Mouse (Mus musculus): ENCODE data around the gene Ccin. TPM values are rescaled to one million over a fixed set of nuclear protein-coding genes. Genes with fewer than 3 reads are reported as not detected.
A peak's percentile ranks its signal among the peaks of the same experiment; 100 is the strongest.

The Ccin gene
- polyA plus RNA-seq, 1 experiment from 2014 or later, result not detected

DNA sequence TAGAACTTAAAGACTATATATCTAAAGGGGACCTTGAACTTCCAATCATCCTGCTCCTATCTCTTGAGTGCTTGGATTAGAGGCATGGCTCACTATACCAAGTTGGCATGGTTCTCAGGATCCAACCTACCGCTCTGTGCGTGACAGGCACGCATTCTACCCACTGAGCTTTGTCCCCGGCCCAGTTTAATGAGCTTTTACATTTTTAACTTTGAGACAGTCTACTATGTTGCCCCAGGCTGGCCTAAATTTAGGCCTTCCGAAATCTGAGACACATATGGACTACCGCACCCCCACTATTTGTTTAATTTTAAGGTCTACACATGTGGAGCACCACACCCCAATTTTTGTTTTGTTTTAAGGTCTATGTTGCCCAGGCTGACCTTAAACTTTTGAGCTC lies 2.4 kb upstream of the Ccin start:
- TF ChIP-seq CTCF (IDR thresholded peaks at IDR 0.05; ENCODE audit: low read depth), result no peak
- H3K27ac ChIP-seq, result no peak overlapping the region
- no peak overlapping the region for H3K4me2 ChIP-seq (ENCODE audit: low read length)
- H3K9me3 ChIP-seq (replicated peaks; ENCODE audit: low read length), result no peaks in the 10 kb centered on the region
- H3K9ac ChIP-seq (ENCODE audit: low read depth, low read length), result no peak overlapping the region
- peaks cover 5% of the 10 kb centered on the region; the same call in 1 of the 2 replicates for H3K4me1 ChIP-seq (replicated peaks; ENCODE audit: insufficient read depth, low read length)
- DNase-seq (ENCODE audit: low spot score) (no peak), ATAC-seq (replicated peaks; ENCODE audit: low FRiP score, low read depth) (no peak)
- no peaks in the 10 kb centered on the region for H3K27me3 ChIP-seq (ENCODE audit: insufficient read depth, low read length)
- no peaks in the 10 kb centered on the region for H3K36me3 ChIP-seq (ENCODE audit: insufficient read depth, low read length)
- H3K4me3 ChIP-seq (replicated peaks; ENCODE audit: low read depth, low read length), result no peak overlapping the region
- 95% methylated on average over 6 of the region's 6 CpGs for WGBS

DNA sequence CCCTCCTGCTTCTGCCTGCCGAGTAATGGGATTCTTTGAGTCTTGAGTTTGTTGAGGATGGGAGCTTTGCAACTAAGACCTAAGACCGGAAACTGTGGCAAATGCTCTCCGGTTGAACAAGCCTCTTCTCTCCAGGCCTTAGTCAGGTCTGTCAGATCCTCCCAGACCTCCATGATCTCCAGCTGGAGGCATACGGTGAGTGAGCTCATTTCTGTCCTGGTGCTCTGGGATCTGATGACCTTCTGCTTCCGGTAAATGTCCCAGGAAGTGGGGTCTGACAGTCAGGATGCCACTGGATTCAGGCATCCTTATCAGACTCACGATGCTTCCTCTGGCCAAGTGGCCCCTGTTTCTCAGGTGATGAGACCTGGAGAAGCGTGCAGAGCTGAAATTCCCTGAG lies 2.0 kb upstream of the Ccin start:
- ATAC-seq (replicated peaks; ENCODE audit: low FRiP score, low read depth) (no peak), DNase-seq (ENCODE audit: low spot score) (no peak)
- peaks cover 5% of the 10 kb centered on the region; the same call in 1 of the 2 replicates for H3K4me1 ChIP-seq (replicated peaks; ENCODE audit: insufficient read depth, low read length)
- no peak overlapping the region for H3K4me2 ChIP-seq (ENCODE audit: low read length)
- H3K4me3 ChIP-seq (replicated peaks; ENCODE audit: low read depth, low read length), result no peak overlapping the region
- no peak overlapping the region for H3K27ac ChIP-seq
- H3K27me3 ChIP-seq (ENCODE audit: insufficient read depth, low read length), result no peaks in the 10 kb centered on the region
- H3K9ac ChIP-seq (ENCODE audit: low read depth, low read length), result no peak overlapping the region
- 85% methylated on average over 7 of the region's 7 CpGs for WGBS
- no peak for TF ChIP-seq CTCF (IDR thresholded peaks at IDR 0.05; ENCODE audit: low read depth)
- H3K36me3 ChIP-seq (ENCODE audit: insufficient read depth, low read length), result no peaks in the 10 kb centered on the region
- H3K9me3 ChIP-seq (replicated peaks; ENCODE audit: low read length), result no peaks in the 10 kb centered on the region

DNA sequence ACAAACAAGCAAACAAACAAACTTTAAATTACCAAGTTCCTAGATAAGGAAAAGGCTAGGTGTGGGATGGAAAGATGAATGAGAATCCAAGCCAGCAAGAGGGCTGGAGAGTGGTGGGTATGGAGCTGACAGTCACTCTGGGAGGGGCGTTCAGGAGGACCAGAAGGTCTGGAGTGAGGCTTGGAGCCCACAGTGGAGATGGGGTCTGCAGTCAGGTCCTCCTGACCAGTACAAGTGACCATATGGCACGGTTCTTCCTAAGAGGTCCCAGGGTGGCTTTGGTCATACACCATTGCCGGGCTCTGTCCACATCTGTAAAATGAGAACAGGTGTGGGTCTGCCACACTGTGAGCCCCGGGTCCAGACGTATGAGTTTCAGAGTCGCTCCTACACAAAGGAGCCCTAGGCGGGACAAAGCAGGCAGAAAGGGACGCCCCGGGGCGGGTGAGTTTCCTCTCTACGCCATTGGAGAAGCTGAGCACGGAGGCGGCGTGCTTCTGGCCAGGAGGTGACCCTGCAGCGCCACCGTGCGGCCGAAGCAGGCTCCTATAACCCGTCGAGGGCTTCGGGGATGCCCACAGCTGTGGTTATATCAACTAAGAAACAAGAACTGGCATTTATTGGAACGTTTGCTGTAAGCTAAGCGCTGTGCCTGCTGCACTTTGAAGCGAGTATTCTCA lies 1.1 kb upstream of the Ccin start:
- 2% methylated on average over 24 of the region's 24 CpGs for WGBS

DNA sequence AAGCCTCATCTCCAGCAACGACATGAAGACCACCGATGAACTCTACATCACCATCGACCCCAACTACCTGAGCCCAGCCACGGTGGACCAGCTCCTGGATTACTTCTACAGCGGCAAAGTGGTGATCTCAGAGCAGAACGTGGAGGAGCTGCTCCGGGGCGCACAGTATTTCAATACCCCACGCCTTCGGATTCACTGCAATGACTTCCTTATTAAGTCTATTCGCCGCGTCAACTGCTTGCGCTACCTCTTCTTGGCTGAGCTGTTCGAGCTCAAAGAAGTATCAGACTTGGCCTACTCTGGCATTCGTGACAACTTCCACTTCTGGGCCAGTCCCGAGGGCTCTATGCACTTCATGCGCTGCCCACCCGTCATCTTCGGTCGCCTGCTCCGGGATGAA lies 473 bp downstream of the Ccin start:
- DNase-seq (ENCODE audit: low spot score) (no peak), ATAC-seq (replicated peaks; ENCODE audit: low FRiP score, low read depth) (no peak)
- Histone ChIP-seq H3K27me3 (ENCODE audit: insufficient read depth, low read length) (no peaks in the 10 kb centered on the region), H3K9ac (ENCODE audit: low read depth, low read length) (no peak overlapping the region), H3K27ac (no peak overlapping the region), H3K9me3 (replicated peaks; ENCODE audit: low read length) (no peaks in the 10 kb centered on the region), H3K4me1 (replicated peaks; ENCODE audit: insufficient read depth, low read length) (peaks cover 1% of the 10 kb centered on the region; the same call in 1 of the 2 replicates), H3K36me3 (ENCODE audit: insufficient read depth, low read length) (no peaks in the 10 kb centered on the region), H3K4me3 (replicated peaks; ENCODE audit: low read depth, low read length) (no peak overlapping the region), H3K4me2 (ENCODE audit: low read length) (no peak overlapping the region)
- TF ChIP-seq CTCF (IDR thresholded peaks at IDR 0.05; ENCODE audit: low read depth), result no peak
- 91% methylated on average over 22 of the region's 22 CpGs for WGBS

More for the DNA sequence above, 1.1 kb upstream of the Ccin start:
- DNase-seq (ENCODE audit: low spot score), result peak; percentile 96
- Histone ChIP-seq H3K36me3 (ENCODE audit: insufficient read depth, low read length) (no peaks in the 10 kb centered on the region), H3K4me2 (ENCODE audit: low read length) (peak overlapping the region; percentile 49), H3K27ac (no peak overlapping the region), H3K9me3 (replicated peaks; ENCODE audit: low read length) (no peaks in the 10 kb centered on the region), H3K4me3 (replicated peaks; ENCODE audit: low read depth, low read length) (peak overlapping the region; percentile 11; the same call in 1 of the 2 replicates), H3K4me1 (replicated peaks; ENCODE audit: insufficient read depth, low read length) (peaks cover 5% of the 10 kb centered on the region; the same call in 1 of the 2 replicates), H3K9ac (ENCODE audit: low read depth, low read length) (peak overlapping the region; percentile 24), H3K27me3 (ENCODE audit: insufficient read depth, low read length) (no peaks in the 10 kb centered on the region)
- peak; percentile 87 for ATAC-seq (replicated peaks; ENCODE audit: low FRiP score, low read depth)
- TF ChIP-seq CTCF (IDR thresholded peaks at IDR 0.05; ENCODE audit: low read depth), result peak; percentile 98

DNA sequence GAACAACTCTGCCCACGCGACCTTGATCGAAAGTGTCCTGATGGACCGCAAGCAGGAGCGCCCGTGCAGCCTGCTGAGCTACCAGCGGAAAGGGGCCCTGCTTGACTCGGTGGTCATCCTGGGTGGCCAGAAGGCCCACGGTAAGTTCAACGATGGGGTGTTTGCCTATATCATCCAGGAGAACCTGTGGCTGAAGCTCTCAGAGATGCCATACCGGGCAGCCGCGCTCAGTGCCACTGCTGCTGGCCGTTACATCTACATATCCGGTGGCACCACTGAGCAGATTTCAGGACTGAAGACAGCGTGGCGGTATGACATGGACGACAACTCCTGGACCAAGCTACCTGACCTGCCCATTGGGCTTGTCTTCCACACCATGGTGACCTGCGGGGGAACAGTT lies 1.0 kb downstream of the Ccin start:
- Histone ChIP-seq H3K27me3 (ENCODE audit: insufficient read depth, low read length) (no peaks in the 10 kb centered on the region), H3K36me3 (ENCODE audit: insufficient read depth, low read length) (no peaks in the 10 kb centered on the region), H3K9me3 (replicated peaks; ENCODE audit: low read length) (no peaks in the 10 kb centered on the region), H3K9ac (ENCODE audit: low read depth, low read length) (no peak overlapping the region), H3K4me2 (ENCODE audit: low read length) (no peak overlapping the region), H3K27ac (no peak overlapping the region), H3K4me1 (replicated peaks; ENCODE audit: insufficient read depth, low read length) (no peaks in the 10 kb centered on the region), H3K4me3 (replicated peaks; ENCODE audit: low read depth, low read length) (no peak overlapping the region)
- no peak for DNase-seq (ENCODE audit: low spot score)
- ATAC-seq (replicated peaks; ENCODE audit: low FRiP score, low read depth), result no peak
- no peak for TF ChIP-seq CTCF (IDR thresholded peaks at IDR 0.05; ENCODE audit: low read depth)
- 94% methylated on average over 19 of the region's 19 CpGs for WGBS

DNA sequence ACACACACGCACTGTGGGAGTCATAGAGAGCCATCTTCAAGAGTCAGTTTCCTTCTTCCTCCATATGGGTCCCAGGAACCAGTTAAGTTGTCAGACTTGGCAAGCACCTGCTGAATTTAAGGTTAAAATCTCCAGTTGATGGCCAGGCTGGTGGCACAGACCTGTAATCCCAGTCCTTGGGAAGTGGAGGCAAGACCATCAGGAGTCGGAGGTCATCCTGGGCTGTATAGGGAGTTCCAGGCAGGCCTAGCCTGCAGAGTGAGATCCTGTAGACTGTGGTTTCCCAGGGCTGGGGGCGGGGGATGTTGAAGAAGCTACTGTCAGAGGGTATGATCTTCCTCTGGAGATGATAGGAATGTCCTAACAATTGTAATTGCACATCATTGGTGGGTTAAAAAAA lies 5.7 kb downstream of the Ccin start:
- 88% methylated on average over 3 of the region's 3 CpGs for WGBS
- no peak for ATAC-seq (replicated peaks; ENCODE audit: low FRiP score, low read depth)

More for the DNA sequence above, 5.7 kb downstream of the Ccin start:
- Histone ChIP-seq H3K27ac (no peak overlapping the region), H3K9ac (ENCODE audit: low read depth, low read length) (no peak overlapping the region), H3K36me3 (ENCODE audit: insufficient read depth, low read length) (no peaks in the 10 kb centered on the region), H3K27me3 (ENCODE audit: insufficient read depth, low read length) (no peaks in the 10 kb centered on the region), H3K9me3 (replicated peaks; ENCODE audit: low read length) (no peaks in the 10 kb centered on the region), H3K4me1 (replicated peaks; ENCODE audit: insufficient read depth, low read length) (no peaks in the 10 kb centered on the region), H3K4me3 (replicated peaks; ENCODE audit: low read depth, low read length) (no peak overlapping the region), H3K4me2 (ENCODE audit: low read length) (no peak overlapping the region)
- DNase-seq (ENCODE audit: low spot score), result no peak
- no peak for TF ChIP-seq CTCF (IDR thresholded peaks at IDR 0.05; ENCODE audit: low read depth)

Measured in kidney, postnatal 0 days (tissue).